Mouse (Mus musculus) heart, embryonic 13.5 days (tissue): ENCODE results near the gene Hoxc5. TPM values are rescaled to one million over a fixed set of nuclear protein-coding genes. Genes with fewer than 3 reads are reported as not detected.

Experiments used
- ATAC-seq: fragments of 200-750 bp; cut with Nextera tagmentation; 2 replicates; pipeline ENCODE4 v1.8.0; 2017; ENCODE audit warnings: moderate TSS enrichment; ENCODE audit not compliant: insufficient number of reproducible peaks, low FRiP score, low TSS enrichment; ENCODE audit errors: extremely low read depth
- H3K27ac ChIP-seq: fragments of 300-500 bp; sonication (generic); replicated peaks from 2 replicates; pipeline ENCODE4 v1.5.1; 2015; ENCODE audit warnings: moderate library complexity, mild to moderate bottlenecking, inconsistent platforms
- H3K27me3 ChIP-seq: fragments of 300-500 bp; sonication (generic); replicated peaks from 2 replicates; pipeline ENCODE4 v1.6.1; 2015; ENCODE audit warnings: mild to moderate bottlenecking, inconsistent platforms
- H3K36me3 ChIP-seq: fragments of 300-500 bp; sonication (generic); 2 replicates; pipeline ENCODE4 v1.6.1; 2015; ENCODE audit warnings: mild to moderate bottlenecking, inconsistent platforms
- H3K4me1 ChIP-seq: fragments of 300-500 bp; sonication (generic); 2 replicates; pipeline ENCODE4 v1.6.1; 2015; ENCODE audit warnings: inconsistent platforms
- H3K4me2 ChIP-seq: fragments of 300-500 bp; sonication (generic); 2 replicates; pipeline ENCODE4 v1.6.1; 2015; ENCODE audit warnings: inconsistent platforms, mild to moderate bottlenecking, moderate library complexity
- H3K4me3 ChIP-seq: fragments of 300-500 bp; sonication (generic); 2 replicates; pipeline ENCODE4 v1.5.1; 2015; ENCODE audit warnings: moderate library complexity, mild to moderate bottlenecking, inconsistent platforms
- H3K9ac ChIP-seq: fragments of 300-500 bp; sonication (generic); 2 replicates; pipeline ENCODE4 v1.6.1; 2015; ENCODE audit warnings: inconsistent platforms, mild to moderate bottlenecking, moderate library complexity
- H3K9me3 ChIP-seq: fragments of 300-500 bp; sonication (generic); 2 replicates; pipeline ENCODE4 v1.6.1; 2016; ENCODE audit warnings: inconsistent platforms
- WGBS: fragments of 180-500 bp; shearing (Covaris S2); methylation state at CpG from one replicate; pipeline ENCODE4 v1.1.7; 2015; ENCODE audit warnings: mixed read lengths; 5-methylcytosine and 5-hydroxymethylcytosine counted together
- polyA plus RNA-seq: library from polyadenylated mRNA; unstranded; fragments of >200 nt; fragmentation: Nextera tagmentation; extraction: Ambion mirVana; gene quantifications from 2 replicates; pipeline ENCODE4 v1.2.1, GENCODE M21; 2015

Hoxc5 gene
- polyA plus RNA-seq, 1 experiment from 2014 or later: 1.6 TPM

- Histone ChIP-seq H3K4me2 (peak overlapping the region; percentile 62), H3K4me1 (peaks cover 13% of the 10 kb centered on the region), H3K27ac (no peak overlapping the region), H3K4me3 (peak overlapping the region; percentile 42), H3K9ac (no peak overlapping the region), H3K27me3 (peaks cover 100% of the 10 kb centered on the region), H3K36me3 (no peaks in the 10 kb centered on the region), H3K9me3 (no peaks in the 10 kb centered on the region)
- ATAC-seq: no peak
- under 1% methylated on average over 88 of the region's 88 CpGs for WGBS
Measured at GRCm38 (mm10) chr15:102981379-102982288, 14.4 kb downstream of the Hoxc5 start.

- WGBS: 1% methylated on average over 12 of the region's 12 CpGs
- Histone ChIP-seq H3K27me3 (peaks cover 100% of the 10 kb centered on the region), H3K9ac (no peak overlapping the region), H3K4me2 (no peak overlapping the region), H3K27ac (no peak overlapping the region), H3K4me3 (no peak overlapping the region), H3K36me3 (no peaks in the 10 kb centered on the region), H3K9me3 (no peaks in the 10 kb centered on the region), H3K4me1 (peaks cover 8% of the 10 kb centered on the region)
- ATAC-seq: no peak
Measured at GRCm38 (mm10) chr15:102983716-102984115, 16.5 kb downstream of the Hoxc5 start.

GRCm38 (mm10) chr15:102984521-102984920 is 17.3 kb downstream of the Hoxc5 start:
- peaks cover 100% of the 10 kb centered on the region for H3K27me3 ChIP-seq
- no peak overlapping the region for H3K9ac ChIP-seq
- peaks cover 8% of the 10 kb centered on the region for H3K4me1 ChIP-seq
- no peak overlapping the region for H3K4me2 ChIP-seq
- H3K36me3 ChIP-seq: no peaks in the 10 kb centered on the region
- H3K27ac ChIP-seq: no peak overlapping the region
- 2% methylated on average over 10 of the region's 10 CpGs for WGBS
- no peak overlapping the region for H3K4me3 ChIP-seq
- ATAC-seq: no peak
- no peaks in the 10 kb centered on the region for H3K9me3 ChIP-seq

GRCm38 (mm10) chr15:102984925-102985324 is 17.7 kb downstream of the Hoxc5 start:
- 7% methylated on average over 3 of the region's 3 CpGs for WGBS
- no peaks in the 10 kb centered on the region for H3K9me3 ChIP-seq

GRCm38 (mm10) chr15:102987124-102987833 is 20.0 kb downstream of the Hoxc5 start:
- Histone ChIP-seq H3K4me1 (peaks cover 5% of the 10 kb centered on the region; the same call in 1 of the 2 replicates), H3K4me2 (no peak overlapping the region), H3K9me3 (no peaks in the 10 kb centered on the region), H3K27me3 (peaks cover 100% of the 10 kb centered on the region), H3K36me3 (no peaks in the 10 kb centered on the region), H3K9ac (no peak overlapping the region), H3K27ac (no peak overlapping the region), H3K4me3 (no peak overlapping the region)
- ATAC-seq: no peak
- WGBS: 3% methylated on average over 21 of the region's 21 CpGs

More at GRCm38 (mm10) chr15:102984925-102985324, 17.7 kb downstream of the Hoxc5 start:
- ATAC-seq: no peak
- Histone ChIP-seq H3K27me3 (peaks cover 100% of the 10 kb centered on the region), H3K4me2 (no peak overlapping the region), H3K4me1 (peaks cover 8% of the 10 kb centered on the region), H3K9ac (no peak overlapping the region), H3K36me3 (no peaks in the 10 kb centered on the region), H3K4me3 (no peak overlapping the region), H3K27ac (no peak overlapping the region)

- no peak overlapping the region for H3K4me3 ChIP-seq
- H3K4me1 ChIP-seq: peaks cover 5% of the 10 kb centered on the region; the same call in 1 of the 2 replicates
- no peaks in the 10 kb centered on the region for H3K36me3 ChIP-seq
- H3K27ac ChIP-seq: no peak overlapping the region
- H3K4me2 ChIP-seq: no peak overlapping the region
- no peak for ATAC-seq
- peaks cover 100% of the 10 kb centered on the region for H3K27me3 ChIP-seq
- H3K9me3 ChIP-seq: no peaks in the 10 kb centered on the region
- WGBS: 16% methylated on average over 5 of the region's 5 CpGs
- H3K9ac ChIP-seq: no peak overlapping the region
Measured at GRCm38 (mm10) chr15:102988078-102988477, 20.8 kb downstream of the Hoxc5 start.

GRCm38 (mm10) chr15:102990461-102991397 is 23.5 kb downstream of the Hoxc5 start, which contains the start of gene Hoxc8:
TSS of gene Hoxc8 (plus strand) at chr15:102990607.
- Histone ChIP-seq H3K4me1 (peaks cover 5% of the 10 kb centered on the region; the same call in 1 of the 2 replicates), H3K27ac (no peak within 1 kb of the TSS), H3K9ac (no peak within 1 kb of the TSS), H3K4me2 (peak within 1 kb of the TSS; percentile 40), H3K36me3 (no peaks in the 10 kb centered on the region), H3K9me3 (no peaks in the 10 kb centered on the region), H3K4me3 (peak within 1 kb of the TSS; percentile 24), H3K27me3 (peaks cover 99% of the 10 kb centered on the region)
- 2% methylated on average over 69 of the region's 69 CpGs for WGBS
- no peak for ATAC-seq

- no peak overlapping the region for H3K4me3 ChIP-seq
- H3K4me1 ChIP-seq: peaks cover 5% of the 10 kb centered on the region; the same call in 1 of the 2 replicates
- ATAC-seq: no peak
- H3K27me3 ChIP-seq: peaks cover 99% of the 10 kb centered on the region
- no peaks in the 10 kb centered on the region for H3K36me3 ChIP-seq
- H3K4me2 ChIP-seq: no peak overlapping the region
- no peak overlapping the region for H3K9ac ChIP-seq
- H3K9me3 ChIP-seq: no peaks in the 10 kb centered on the region
- H3K27ac ChIP-seq: no peak overlapping the region
- 3% methylated on average over 7 of the region's 7 CpGs for WGBS
Measured at GRCm38 (mm10) chr15:102991782-102992181, 24.5 kb downstream of the Hoxc5 start.

- Histone ChIP-seq H3K27ac (no peak overlapping the region), H3K4me2 (no peak overlapping the region), H3K36me3 (no peaks in the 10 kb centered on the region), H3K4me3 (no peak overlapping the region), H3K27me3 (peaks cover 99% of the 10 kb centered on the region), H3K4me1 (peaks cover 5% of the 10 kb centered on the region; the same call in 1 of the 2 replicates), H3K9ac (no peak overlapping the region), H3K9me3 (no peaks in the 10 kb centered on the region)
- 1% methylated on average over 11 of the region's 11 CpGs for WGBS
- no peak for ATAC-seq
Measured at GRCm38 (mm10) chr15:102992206-102992605, 25.0 kb downstream of the Hoxc5 start.

GRCm38 (mm10) chr15:102992863-102993262 is 25.6 kb downstream of the Hoxc5 start:
- Histone ChIP-seq H3K36me3 (no peaks in the 10 kb centered on the region), H3K9ac (no peak overlapping the region), H3K27me3 (peaks cover 99% of the 10 kb centered on the region), H3K4me3 (no peak overlapping the region), H3K4me1 (peaks cover 5% of the 10 kb centered on the region; the same call in 1 of the 2 replicates), H3K4me2 (no peak overlapping the region), H3K27ac (no peak overlapping the region), H3K9me3 (no peaks in the 10 kb centered on the region)
- WGBS: 4% methylated on average over 3 of the region's 3 CpGs
- ATAC-seq: no peak
